Mouse (Mus musculus) spleen, adult 18-20 months (tissue): ENCODE data around the gene Spag9.
"Not testable (repeated sequence)": the region's sequence is repeated elsewhere in the genome, so short reads cannot be mapped to it uniquely, and the experiment has no call there.

Experiments used
- DNase-seq, 2 experiments: peaks; one replicate each; pipeline ENCODE4 v3.0.0; 2022; ENCODE audit warnings: mixed read lengths in 2 of 2

Spag9 gene

DNA sequence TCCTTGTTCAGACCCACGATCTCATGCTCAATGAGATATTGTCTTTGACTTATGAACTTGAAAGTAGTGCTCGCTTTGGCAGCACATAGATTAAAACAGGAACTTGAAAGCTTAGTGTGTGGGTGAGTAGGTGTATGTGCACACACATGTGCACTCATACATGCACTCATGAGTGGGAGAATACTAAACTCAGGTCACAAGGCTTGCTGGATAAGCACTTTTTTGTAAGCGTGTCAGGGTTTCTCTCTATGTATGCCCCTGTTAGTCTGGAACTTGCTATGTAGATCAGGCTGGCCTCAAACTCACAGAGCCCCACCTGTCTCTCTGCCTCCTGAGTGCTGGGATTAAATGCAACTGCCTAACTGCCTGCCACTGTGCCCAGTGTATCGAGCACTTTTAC, 8.9 kb upstream of the Spag9 start:
- no peak for DNase-seq

DNA sequence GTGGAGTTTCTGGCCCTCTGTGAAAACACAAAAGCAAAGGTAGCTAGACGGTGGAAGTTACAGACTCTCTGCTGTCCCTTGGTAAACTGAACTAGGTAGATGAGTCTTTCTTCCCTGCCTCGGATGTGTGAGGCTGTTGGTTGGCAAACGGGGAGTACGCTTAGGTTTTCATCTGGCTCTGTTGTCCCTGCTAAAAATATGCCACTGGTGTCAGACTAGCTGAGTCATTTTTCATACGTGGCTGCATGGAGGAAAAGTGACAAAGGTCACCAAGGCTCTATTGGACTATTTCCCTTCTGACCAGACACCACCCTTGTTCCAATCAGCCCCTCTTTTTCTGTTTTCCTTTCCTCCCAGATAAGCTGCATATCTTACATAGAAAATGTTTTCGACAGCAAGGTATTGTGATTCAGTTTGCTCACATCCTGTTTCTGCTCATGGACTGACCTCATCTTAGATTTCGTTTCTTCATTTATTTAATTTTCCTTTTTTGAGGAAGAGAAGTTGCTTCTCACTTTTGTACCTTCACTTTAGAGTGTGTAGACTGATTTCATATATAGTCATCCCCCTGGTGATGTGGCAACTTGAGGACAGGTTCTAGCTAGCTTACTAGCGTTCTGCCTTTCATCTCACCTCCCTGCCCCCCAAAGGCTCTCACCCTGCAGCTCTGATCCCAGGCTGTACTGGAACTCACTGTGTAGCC, 8.1 kb upstream of the Spag9 start:
- DNase-seq = no peak

DNA sequence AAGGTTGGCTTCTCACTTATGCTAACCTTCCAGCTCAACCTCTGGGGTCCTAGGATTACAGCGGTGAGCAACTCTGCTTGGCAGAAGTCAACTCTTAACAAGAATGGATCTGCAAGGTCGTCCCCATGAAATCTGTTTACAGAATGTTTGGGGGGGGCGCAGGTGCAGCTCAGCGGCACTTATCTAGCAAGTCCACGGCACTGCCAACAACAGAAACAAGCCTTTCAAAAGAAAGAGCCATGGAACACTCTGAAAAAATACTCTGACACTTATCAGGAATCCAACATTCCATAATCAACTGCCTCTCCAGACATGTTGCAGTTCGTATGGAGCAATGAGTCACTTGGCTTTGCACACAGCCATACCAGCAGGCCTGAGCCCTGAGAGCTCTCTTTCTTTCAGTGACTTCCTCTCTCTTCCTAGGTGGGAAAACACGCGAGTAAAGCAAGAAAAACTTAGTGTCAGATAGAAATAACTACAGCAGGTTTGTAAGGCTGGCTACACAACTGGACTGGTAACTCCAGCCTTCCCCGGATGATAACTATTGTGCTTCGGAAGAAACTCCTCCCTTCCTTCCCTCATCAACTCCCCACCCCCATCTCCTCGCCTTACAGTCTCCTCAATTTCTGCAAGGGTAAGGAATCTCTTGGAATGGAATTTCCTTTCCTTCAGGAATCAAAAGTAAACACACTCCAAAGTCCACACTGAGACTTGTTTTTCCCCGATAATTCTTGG, 7.4 kb upstream of the Spag9 start:
- no peak for DNase-seq

DNA sequence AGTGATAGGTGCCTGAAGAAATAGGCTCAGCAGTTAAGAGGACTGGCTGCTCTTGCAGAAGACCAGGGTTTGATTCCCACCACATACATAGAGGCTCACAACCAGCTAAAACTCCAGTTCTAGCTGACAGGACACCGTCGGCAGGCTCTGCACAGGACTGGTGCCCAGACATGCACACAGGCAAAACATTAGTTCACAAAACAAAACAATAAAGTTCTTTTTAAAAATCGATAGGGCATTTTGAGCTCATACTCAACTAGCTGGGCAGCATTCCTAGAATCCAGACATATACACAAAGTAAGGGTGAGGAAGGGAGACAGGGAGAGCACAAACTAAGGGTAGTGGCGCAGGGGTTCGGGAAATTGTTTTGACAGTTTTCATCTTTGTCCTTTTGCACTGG, 1.4 kb upstream of the Spag9 start:
- no peak for DNase-seq

DNA sequence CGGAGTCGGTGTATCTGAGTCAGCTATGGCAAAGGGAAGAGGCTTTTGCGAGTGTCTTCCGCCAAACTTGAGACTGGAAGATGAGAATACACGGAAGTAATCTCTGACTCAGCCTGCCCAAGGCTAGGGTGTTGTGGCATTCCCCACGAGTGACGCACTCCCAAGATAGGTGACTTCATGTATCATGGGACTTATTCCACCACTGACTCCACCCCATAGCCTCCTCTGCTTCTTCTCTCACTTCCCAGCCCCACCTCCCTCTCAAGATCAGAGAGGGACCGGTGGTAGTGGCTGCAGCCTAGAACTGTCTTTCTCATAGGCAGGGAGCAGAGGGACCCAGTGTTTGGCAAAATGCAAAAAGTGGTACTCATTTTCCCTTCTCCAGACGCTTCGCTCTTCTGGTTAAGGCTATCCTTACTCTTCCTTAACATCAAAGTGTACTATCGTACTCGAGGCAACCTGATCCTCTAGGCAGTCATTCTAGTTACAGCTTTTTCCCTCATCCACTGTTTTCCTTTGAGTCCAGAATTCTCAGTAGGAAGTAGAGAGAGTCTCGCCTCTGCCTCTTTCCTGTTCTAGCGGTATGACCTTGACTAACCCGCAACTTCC, 676 bp upstream of the Spag9 start:
- DNase-seq = peak; percentile 57 to 60

DNA sequence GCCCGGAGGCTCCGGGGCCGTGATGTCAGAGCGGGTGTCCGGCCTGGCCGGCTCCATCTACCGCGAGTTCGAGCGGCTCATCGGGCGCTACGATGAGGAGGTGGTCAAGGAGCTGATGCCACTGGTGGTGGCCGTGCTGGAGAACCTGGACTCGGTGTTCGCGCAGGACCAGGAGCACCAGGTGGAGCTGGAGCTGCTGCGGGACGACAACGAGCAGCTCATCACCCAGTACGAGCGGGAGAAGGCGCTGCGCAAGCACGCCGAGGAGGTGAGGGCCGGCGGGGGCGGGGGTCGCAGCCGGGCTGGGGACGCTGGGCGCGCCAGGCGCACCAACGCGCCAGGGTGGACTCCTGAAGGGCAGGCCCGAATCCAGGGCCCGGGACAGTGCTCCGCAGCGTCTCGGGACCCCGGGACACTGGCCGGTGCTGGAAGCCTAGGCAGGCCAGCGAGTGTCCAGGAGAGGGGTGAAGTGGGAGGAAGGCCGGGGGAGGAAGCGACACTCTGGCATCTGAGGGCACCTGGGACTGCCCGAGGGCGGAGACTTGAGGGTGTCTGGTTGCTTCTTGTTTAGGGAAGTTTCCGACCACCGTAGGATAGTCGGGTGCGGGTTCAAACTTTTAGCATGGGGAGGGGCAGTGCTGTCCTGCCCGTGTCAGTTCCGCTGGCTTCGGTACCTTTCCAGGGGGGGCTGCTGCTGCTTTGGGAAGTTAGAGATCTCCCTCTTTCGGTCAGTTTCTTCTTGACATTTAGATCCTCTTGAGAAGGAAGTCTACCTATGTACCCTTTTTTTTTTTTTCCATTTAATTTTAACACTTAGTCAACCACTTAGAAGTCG, 632 bp downstream of the Spag9 start:
- DNase-seq = peak; percentile 58

DNA sequence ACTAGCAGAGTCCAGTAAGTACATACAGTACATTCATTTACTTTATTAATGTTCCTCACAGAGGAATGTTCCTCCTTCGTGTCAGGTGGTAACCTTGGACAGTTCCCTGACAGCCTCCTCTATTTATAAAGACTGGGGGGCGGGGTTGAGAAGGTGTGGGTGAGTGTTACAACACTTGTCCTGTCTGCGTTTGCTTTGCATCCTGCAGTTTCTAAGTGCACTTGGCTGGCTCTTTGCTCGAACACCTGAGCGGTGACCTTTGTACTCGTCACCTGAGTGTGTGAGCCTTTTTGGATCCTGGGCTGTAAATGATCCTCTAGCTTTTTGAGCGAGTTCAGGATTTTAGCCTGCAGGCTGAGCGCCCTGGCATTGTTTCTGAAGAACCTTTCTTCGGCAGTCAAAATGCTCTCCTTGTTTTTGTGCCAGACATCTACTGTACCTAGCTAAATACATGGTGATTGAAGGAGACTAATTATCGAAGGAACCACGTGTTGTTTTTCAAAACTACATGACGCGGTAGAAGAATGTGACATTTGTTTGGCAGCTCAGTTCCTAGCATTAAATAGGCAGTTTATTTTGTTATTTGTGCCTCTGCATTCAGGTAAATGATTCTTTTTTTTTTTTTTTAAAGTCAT, 1.4 kb downstream of the Spag9 start:
- peak in 1 of 2 experiments; percentile 27 for DNase-seq

DNA sequence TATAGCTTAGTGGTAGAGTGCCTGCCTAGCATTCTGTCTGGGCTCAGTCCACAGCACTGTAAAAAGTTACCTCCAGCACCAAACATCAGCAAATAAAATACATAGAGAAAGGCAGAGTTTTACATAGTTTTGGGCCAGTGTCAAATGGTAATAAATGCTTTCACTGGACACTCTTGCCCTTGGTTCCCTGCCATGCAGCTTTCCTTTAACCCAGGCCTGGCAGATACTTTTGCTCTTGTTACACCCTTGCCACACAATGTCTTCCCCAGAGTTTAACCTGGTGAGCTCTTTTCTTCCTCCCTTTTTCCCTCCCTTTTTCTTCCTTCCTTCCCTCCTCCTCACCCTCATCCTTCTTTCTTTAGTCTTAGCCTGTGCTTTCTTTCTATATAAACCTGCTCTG, 3.4 kb downstream of the Spag9 start:
- no peak for DNase-seq

DNA sequence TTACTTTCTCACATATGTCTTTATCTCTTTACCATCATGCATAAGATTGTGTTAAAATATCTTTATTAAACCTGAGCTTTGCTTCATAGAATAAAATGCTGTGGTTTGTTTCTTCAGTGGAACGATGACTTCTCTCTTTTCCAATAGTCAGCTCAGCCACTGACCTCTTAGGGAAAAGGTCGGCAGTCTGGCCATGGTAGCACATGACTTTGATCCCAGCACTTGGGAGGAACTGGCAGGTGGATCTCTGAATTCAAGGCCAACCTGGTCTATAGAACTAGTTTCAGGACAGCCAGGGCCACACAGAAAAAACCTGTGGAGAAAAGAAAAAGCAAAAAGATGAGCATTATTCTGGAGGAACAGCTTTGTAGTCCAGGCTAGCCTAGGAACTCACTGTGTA, 7.5 kb downstream of the Spag9 start:
- no peak for DNase-seq

DNA sequence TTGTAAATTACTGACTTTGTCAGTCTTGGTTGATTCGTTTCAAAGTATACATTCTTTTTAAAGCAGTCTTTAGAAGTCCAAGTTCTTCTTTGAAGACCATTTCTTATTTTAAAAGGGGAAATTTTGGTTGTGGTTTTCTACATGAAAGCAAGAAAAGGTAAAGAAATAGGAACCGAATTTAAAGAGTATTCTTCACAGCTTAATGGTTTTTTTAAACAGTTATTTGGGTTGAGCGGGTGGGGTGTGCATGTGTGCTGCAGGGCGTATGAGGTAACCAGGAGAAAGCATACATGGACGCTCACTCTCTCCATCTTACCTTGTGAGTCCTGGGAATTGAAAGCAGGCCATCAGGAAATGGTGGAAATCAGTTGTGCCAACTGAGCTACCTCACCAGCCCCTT, 23.2 kb downstream of the Spag9 start:
- no peak for DNase-seq

DNA sequence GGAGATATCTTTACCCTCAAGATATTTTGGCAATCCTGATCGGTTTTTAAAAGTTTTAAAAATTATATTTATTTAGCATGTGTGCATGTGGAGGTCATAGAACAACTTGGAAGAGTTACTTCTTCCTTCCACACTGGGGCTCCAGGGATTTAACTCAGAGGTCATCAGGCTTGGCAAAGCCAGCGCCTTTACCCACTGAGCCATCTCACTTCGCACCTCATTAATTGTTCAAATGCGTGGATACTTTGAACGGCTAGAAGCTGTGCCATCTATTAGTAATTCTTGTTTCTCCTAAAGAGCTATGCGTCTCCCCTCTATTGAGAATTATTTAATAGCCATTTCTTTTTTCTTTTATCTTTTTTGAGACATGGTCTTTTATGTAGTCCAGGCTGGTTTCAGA, 24.5 kb downstream of the Spag9 start:
- DNase-seq = no peak

DNA sequence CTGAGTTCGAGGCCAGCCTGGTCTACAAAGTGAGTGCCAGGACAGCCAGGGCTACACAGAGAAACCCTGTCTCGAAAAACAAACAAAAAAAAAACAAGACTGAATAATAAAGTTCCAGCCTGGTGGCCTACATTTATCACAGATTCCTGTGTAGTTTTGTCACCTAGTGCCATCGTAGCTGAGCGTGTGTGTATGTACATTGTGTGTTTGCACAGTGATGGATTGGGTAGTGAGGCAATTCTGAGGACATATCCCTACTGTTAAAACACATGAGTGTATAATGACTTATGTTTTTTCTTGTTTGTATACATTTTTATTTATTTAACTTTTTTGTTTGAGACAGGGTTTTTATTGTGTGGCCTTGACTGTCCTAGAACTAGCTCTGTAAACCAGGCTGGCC, 30.4 kb downstream of the Spag9 start:
- no peak for DNase-seq

DNA sequence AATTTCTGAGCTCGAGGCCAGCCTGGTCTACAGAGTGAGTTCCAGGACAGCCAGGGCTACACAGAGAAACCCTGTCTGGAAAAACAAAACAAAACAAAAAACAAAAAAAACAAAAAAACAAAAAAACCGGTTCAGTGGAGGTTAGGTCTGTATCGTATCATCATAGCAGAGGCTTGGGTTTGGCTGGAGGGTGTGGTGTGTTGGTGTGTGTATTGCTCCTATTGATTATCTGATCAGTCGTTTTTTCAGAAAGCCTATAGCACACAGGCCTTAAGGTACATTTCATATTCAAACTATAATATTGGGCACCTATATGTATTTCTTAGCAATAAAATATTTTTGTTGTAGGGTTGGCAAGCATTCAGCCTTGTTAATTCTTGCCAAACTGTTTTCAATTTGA, 36.2 kb downstream of the Spag9 start:
- DNase-seq = no peak

DNA sequence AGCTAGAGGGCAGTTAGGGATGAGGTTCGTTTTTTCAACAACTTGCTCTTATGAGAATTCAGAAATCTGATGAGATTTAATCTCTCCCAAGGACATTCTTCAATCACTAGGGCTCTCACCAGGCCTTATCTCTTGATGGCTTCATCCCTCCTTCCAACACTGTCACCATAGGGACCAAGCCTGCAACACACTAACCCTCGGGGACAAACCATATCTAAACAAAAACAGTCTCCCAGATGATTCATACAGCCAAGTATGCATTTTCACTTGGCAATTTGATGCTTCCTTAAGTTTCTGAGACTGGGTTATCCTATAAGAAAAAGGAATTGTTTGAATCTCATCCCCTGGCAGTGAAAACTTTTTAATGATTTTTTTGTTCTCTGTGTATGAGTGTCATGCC, 37.1 kb downstream of the Spag9 start:
- DNase-seq = no peak

DNA sequence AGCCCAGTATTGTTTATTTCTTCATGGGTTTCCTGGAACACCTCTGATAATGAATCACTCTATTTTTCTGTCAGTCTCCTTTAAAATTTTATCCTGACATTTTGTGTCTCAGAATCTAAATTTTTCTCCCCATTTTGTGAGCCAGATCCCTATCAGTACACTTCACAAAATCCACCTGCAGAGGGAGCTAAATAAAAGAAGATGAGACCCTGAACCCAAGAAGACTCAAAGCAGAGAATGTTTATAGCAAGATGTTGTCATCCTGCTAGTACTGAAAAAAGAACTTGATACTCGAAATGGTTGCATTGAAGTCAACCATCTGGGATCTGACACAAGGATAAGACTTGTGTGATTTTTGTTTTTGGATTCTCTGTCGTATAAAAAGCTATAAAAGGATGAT, 40.1 kb downstream of the Spag9 start:
- DNase-seq = no peak

DNA sequence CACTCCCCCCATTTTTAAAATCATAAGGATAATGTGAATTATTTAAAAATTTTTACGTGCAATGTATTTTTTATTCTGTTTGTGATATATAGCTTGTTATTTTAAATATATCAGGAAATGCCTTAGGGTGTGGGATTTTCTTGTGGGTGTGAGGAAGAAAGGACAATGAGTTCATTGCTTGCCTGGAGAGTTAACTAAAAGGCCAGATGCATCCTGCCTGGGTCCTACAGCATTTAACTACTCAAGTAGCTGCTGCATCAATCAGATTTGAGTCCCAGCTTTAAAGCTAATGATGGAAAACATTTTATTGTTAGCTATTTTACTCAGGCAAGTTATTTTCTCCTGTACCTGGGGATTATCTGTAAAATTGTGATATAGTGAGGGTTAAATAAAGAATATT, 45.6 kb downstream of the Spag9 start:
- no peak for DNase-seq

DNA sequence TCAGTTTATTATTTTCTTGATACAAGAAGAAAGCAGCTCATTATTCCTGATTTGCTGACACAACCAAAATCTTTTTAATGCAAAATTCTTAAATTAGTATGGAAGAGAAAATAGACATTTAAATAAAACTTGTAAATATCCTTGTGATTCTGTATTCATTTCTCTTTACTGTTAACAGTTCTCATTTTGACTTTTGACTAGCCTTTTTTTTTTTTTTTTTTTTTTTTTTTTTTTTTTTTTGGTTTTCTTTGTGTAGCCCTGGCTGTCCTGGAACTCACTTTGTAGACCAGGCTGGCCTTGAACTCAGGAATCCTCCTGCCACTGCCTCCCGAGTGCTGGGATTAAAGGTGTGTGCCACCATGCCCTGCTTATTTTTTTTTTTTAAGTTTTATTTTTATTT, 46.4 kb downstream of the Spag9 start:
- DNase-seq = not testable (repeated sequence)

DNA sequence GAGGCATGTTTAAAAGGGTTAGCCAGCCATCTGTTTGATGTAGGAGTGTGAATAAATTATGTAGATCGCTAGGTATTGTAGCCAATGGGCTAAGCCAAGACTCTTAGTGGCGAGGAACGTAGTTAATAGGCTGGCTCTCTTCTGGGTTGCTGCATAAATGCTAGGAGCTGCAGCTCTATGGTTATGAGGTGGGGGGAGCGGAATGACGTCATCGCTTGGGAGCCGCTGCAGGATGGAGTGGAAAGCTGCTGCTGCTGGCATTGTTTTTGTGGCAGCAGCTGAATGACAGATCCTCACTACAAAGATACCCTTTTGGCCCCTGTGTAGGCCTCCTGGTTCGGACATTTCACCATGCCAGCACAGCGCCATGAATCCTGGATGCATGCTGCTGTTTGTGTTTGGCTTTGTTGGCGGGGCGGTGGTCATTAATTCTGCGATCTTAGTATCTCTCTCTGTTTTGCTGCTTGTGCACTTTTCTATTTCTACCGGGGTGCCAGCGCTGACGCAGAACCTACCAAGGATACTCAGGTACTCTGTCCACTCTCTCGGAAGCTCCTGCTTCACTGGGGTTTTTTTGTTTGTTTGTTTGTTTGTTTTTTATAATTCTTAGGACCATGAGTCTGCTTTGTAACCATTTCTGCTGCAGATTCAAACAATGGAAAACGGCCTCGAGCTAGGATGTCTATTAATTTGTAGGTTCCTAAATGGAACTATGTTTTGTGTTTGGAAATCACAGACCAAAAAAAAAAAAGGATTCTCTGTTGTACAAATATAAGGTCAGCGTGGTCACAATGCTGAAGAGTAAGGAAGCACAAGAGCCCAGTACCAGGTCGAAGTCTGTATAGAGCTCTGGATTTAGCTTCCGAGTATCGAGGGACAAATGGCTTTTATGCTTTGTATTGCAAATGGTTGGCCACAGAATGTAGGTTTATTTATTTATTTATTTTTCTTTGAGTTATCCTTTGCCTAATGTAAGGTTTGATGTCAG, 48.4 kb downstream of the Spag9 start:
- peak in 1 of 2 experiments; percentile 5 for DNase-seq

DNA sequence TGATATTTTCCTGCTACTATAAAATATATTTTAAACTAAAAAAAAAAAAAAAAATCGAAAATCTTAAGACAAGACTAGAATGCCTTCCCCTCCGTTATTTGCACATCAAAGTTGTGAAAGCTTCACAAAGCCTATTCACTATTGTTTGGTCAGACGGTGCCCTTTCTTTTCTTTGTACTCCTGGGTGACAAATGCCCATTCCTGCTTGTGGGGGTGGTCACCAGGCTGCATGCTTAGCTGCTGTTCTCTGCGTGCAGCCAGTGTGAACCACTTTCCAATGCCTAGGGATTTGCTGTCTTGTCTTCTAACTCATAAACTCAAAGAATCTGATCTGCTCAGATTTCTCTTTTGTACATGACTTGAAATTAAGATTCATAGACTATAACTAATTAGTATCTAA, 49.1 kb downstream of the Spag9 start:
- no peak for DNase-seq

DNA sequence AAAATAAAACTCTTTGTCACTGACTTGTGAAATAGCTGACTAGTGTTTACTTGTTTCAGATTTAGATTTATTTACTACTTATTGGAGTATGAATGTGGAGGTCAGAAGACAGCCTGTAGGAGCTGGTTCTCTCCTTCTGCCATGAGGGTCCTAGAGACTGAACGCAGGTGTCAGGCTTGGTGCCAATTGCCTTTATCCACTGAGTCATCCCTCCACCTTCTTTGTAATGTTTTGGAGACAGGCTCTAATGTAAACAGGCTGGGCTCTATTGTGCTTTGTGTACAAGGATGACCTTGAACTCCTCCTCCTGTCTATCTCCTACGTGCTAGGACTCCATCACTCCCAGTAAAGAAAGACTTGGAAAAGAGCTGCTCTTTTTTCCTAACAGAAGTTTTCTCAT, 51.4 kb downstream of the Spag9 start:
- no peak for DNase-seq

DNA sequence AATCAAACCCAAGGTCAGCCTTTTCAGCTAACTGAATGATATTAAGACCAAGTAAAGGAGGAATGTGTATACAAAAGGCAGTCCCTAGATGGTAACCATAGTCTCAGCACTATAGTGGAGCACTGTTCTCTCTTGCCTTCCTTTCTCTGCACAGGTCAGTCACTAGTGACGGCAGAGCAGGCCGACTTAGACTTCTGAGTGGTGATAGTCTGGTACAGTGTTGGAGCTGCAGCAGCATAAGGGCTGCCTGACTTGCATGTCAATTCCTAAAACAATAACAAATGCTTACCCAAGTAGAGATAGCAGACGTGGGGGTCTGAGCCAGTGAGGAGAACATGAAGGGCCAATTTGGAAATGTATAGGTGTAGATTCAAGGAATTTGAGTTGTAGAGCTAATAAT, 58.3 kb downstream of the Spag9 start:
- DNase-seq = no peak

DNA sequence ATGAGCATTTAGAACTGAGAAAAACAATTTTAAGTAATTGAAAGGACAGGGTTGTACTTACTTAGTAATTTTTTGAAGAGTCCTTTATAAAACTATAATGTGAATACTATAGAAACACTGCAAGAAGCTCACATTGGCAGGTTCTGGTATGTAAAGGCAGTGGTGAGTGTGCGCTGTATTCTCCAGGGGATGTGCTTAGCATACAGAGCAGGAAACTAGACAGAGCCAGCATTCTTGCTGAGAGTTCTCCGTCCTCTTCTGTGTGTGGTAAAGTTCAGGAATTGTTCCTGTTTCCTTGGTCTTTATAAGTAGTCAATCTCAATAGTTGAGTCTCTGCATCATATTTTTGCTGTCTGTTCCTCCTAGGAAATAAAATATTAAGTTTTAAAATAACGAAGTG, 59.0 kb downstream of the Spag9 start:
- no peak for DNase-seq
